ENCODE assay signal across 11 mouse cellular contexts in genomic region chr5:122019288-122019687, GRCm38 (mm10). TPM values are rescaled to one million over a fixed set of nuclear protein-coding genes. Genes with fewer than 3 reads are reported as not detected.
DNase-seq lines count a peak whose midpoint lies in the region; ATAC-seq and TF ChIP-seq lines count a peak whose summit lies in the region.
"Had no signal": no experiment of that assay in that cellular context is flagged by ENCODE, and none has a peak within 500 bp of the region (broad histone marks: within the 10 kb centered on the region; RNA-seq: fewer than 3 reads in every experiment).

No protein-coding gene starts in this region.

- no peaks in the 10 kb centered on the region for H3K36me3 ChIP-seq in lung, embryonic 14.5 days (ENCODE audit: insufficient read depth)
- H3K36me3 ChIP-seq in hindbrain, postnatal 0 days (ENCODE audit: insufficient read depth, low read length), result no peaks in the 10 kb centered on the region
- H3K36me3 ChIP-seq in midbrain, embryonic 15.5 days (replicated peaks), result no peaks in the 10 kb centered on the region
- H3K36me3 ChIP-seq: stomach, embryonic 15.5 days had no signal

- no peak; the same call in 1 of the 2 replicates for ATAC-seq in lung, embryonic 14.5 days (ENCODE audit: insufficient read depth)
- ATAC-seq in hindbrain, postnatal 0 days, result peak; percentile 79
- 0 out of 2 replicates have a peak, but pooled peaks have one; percentile 19 for ATAC-seq in midbrain, embryonic 15.5 days (replicated peaks)

- H3K4me2 ChIP-seq in lung, embryonic 14.5 days, result no peak overlapping the region
- no peak overlapping the region for H3K4me2 ChIP-seq in hindbrain, postnatal 0 days (ENCODE audit: low read depth, low read length)
- no peak overlapping the region for H3K4me2 ChIP-seq in midbrain, embryonic 15.5 days
- H3K4me2 ChIP-seq: stomach, embryonic 15.5 days had no signal

- DNase-seq in adrenal gland, adult 2 months, result peak; percentile 45
- DNase-seq in adrenal gland, postnatal 10 days, result no peak
- DNase-seq in lung, embryonic 14.5 days, result peak; percentile 14
- DNase-seq in lung, postnatal 36 days, result no peak
- DNase-seq in hindbrain, postnatal 0 days (ENCODE audit: low spot score), result peak; percentile 65
- DNase-seq in embryo, embryonic 11 days, result no peak
- no peak for DNase-seq in gastrocnemius, adult 8-10 months (ENCODE audit: low spot score in 2 of 2)
- DNase-seq: heart, postnatal 36 days had no signal

- no peak overlapping the region for H3K4me3 ChIP-seq in lung, embryonic 14.5 days (ENCODE audit: low read depth, low read length)
- H3K4me3 ChIP-seq in hindbrain, postnatal 0 days (ENCODE audit: low read length), result no peak overlapping the region
- H3K4me3 ChIP-seq in midbrain, embryonic 15.5 days, result no peak overlapping the region
- H3K4me3 ChIP-seq: stomach, embryonic 15.5 days had no signal

- H3K27me3 ChIP-seq in lung, embryonic 14.5 days (ENCODE audit: insufficient read depth, low read length), result no peaks in the 10 kb centered on the region
- no peaks in the 10 kb centered on the region for H3K27me3 ChIP-seq in hindbrain, postnatal 0 days (ENCODE audit: insufficient read depth, low read length)
- H3K27me3 ChIP-seq in midbrain, embryonic 15.5 days (replicated peaks), result no peaks in the 10 kb centered on the region
- H3K27me3 ChIP-seq: stomach, embryonic 15.5 days had no signal

- H3K4me1 ChIP-seq in lung, embryonic 14.5 days (ENCODE audit: insufficient read depth), result no peaks in the 10 kb centered on the region
- no peaks in the 10 kb centered on the region; the same call in 1 of the 2 replicates for H3K4me1 ChIP-seq in hindbrain, postnatal 0 days (ENCODE audit: insufficient read depth, low read length)
- peaks cover 9% of the 10 kb centered on the region for H3K4me1 ChIP-seq in midbrain, embryonic 15.5 days

- no peak for TF ChIP-seq CTCF in lung, embryonic 14.5 days (IDR thresholded peaks at IDR 0.05; ENCODE audit: low read depth)
- TF ChIP-seq CTCF in hindbrain, postnatal 0 days (IDR thresholded peaks at IDR 0.05; ENCODE audit: low read depth), result no peak

- WGBS in lung, embryonic 14.5 days, result 43% methylated on average over 17 of the region's 17 CpGs
- 44% methylated on average over 17 of the region's 17 CpGs for WGBS in hindbrain, postnatal 0 days
- WGBS in midbrain, embryonic 15.5 days, result 60% methylated on average over 17 of the region's 17 CpGs

- no peaks in the 10 kb centered on the region for H3K9me3 ChIP-seq in lung, embryonic 14.5 days (ENCODE audit: low read depth, low read length)
- H3K9me3 ChIP-seq in hindbrain, postnatal 0 days (ENCODE audit: low read length), result no peaks in the 10 kb centered on the region
- H3K9me3 ChIP-seq in midbrain, embryonic 15.5 days, result no peaks in the 10 kb centered on the region
- H3K9me3 ChIP-seq: stomach, embryonic 15.5 days had no signal

- no peak overlapping the region; the same call in 1 of the 2 replicates for H3K9ac ChIP-seq in lung, embryonic 14.5 days
- no peak overlapping the region for H3K9ac ChIP-seq in hindbrain, postnatal 0 days (replicated peaks; ENCODE audit: low read length)
- H3K9ac ChIP-seq in midbrain, embryonic 15.5 days, result no peak overlapping the region
- H3K9ac ChIP-seq: stomach, embryonic 15.5 days had no signal

- H3K27ac ChIP-seq in lung, embryonic 14.5 days (ENCODE audit: low read depth), result no peak overlapping the region
- H3K27ac ChIP-seq in hindbrain, postnatal 0 days, result peak overlapping the region; percentile 17; the same call in 1 of the 2 replicates
- no peak overlapping the region for H3K27ac ChIP-seq in midbrain, embryonic 15.5 days
- H3K27ac ChIP-seq: kidney, postnatal 0 days; stomach, embryonic 15.5 days had no signal

RNA-seq across cellular contexts. Expression of gene Cux2, which starts 30.6 kb away (rescaled TPM):
- total RNA-seq in adrenal gland, adult 2 months (2021), result 10 to 100 TPM; 14.4 to 22.0 TPM
- polyA plus RNA-seq in adrenal gland, adult 2 months (2012; rRNA removed), result 32.2 and 37.6 TPM in 2 replicates
- 10 to 100 TPM; 23.5 to 25.1 TPM for total RNA-seq in adrenal gland, postnatal 10 days (2021)
- polyA plus RNA-seq in lung, embryonic 14.5 days (2014; fragmentation: Nextera tagmentation; extraction: Ambion mirVana), result 3.6 and 4.0 TPM in 2 replicates
- 35.4 and 46.6 TPM in 2 replicates for total RNA-seq in hindbrain, postnatal 0 days (2014; rRNA removed)
- polyA plus RNA-seq in hindbrain, postnatal 0 days (2015; fragmentation: Nextera tagmentation; extraction: Ambion mirVana), result 15.2 and 16.6 TPM in 2 replicates
- 24.7 and 27.3 TPM in 2 replicates for polyA plus RNA-seq in midbrain, embryonic 15.5 days (2015; fragmentation: Nextera tagmentation; extraction: Ambion mirVana)
- total RNA-seq in gastrocnemius, adult 8-10 months (2022), result 1 to 10 TPM; 1.8 to 3.4 (median 2.3) TPM

Comparison
In these comparisons a context has a peak if more than half of its experiments do, and no peak if none do; other contexts are left out.
1. DNase-seq: peak in adrenal gland, adult 2 months (single experiment), lung, embryonic 14.5 days (single experiment) and hindbrain, postnatal 0 days (single experiment); none in adrenal gland, postnatal 10 days (single experiment), lung, postnatal 36 days (single experiment), embryo, embryonic 11 days (single experiment) and gastrocnemius, adult 8-10 months (0 of 2).